Mouse (Mus musculus) heart, adult 2 months (tissue): Measurements from ENCODE around the gene Fmn2.

ENCODE experiments used
- CTCF ChIP-seq: fragments of 200-600 bp; IDR thresholded peaks from 2 replicates; pipeline ENCODE4 v1.8.1; 2022; ENCODE audit warnings: antibody characterized with exemption, mild to moderate bottlenecking, moderate library complexity
- EP300 ChIP-seq: fragments of 200-500 bp; IDR thresholded peaks from 2 replicates; pipeline ENCODE4 v1.6.1; 2011; ENCODE audit warnings: low read depth, low read length, control low read depth; ENCODE audit not compliant: insufficient read depth
- POLR2A ChIP-seq: fragments of 200-500 bp; IDR thresholded peaks from 2 replicates; pipeline ENCODE4 v1.6.1; 2011; ENCODE audit warnings: mild to moderate bottlenecking, low read depth, low read length, control low read depth; ENCODE audit not compliant: insufficient read depth

DNA sequence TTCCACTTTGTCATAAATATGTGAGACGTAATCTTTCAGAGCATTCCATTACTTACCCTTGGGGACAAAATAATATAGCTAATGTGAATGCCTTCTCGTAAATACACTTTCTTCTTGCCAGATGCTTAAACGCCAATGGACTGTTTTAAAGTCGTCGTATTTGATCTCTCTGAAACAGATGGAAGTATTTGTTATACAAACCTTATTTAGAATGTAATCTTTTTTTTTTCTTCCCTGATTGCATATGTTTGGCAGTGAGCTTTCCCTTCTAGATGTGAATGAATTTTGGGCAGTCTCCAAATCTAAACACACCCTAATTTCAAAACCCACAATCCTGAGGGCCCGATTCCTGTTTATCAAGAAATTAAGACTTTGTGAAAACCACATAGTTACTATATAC lies 173.7 kb downstream of the Fmn2 start:
- TF ChIP-seq CTCF = no peak
- TF ChIP-seq POLR2A = no peak
- TF ChIP-seq EP300 = no peak
